Mouse (Mus musculus): ENCODE measurements around the gene Klhl20.

Gene Klhl20

DNA sequence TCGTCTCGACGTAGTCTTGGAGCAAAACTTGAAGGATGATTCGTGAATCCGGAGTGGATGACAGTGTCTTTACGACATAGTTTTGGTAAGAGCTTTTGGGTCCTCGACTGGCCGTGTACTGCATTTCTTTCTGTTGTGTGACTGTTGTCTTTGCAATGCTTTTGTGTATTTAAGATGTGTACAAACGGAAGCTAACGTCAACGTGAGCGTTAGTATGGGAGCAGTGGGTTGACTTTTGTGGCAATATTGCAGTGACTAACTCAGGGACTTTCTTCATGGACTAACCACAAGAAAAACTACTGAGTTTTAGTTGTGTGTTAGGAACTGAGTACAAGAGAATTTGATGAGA lies 60.1 kb downstream of the Klhl20 start:
- in situ Hi-C loops (cut with MboI, MseI): no loop called here

DNA sequence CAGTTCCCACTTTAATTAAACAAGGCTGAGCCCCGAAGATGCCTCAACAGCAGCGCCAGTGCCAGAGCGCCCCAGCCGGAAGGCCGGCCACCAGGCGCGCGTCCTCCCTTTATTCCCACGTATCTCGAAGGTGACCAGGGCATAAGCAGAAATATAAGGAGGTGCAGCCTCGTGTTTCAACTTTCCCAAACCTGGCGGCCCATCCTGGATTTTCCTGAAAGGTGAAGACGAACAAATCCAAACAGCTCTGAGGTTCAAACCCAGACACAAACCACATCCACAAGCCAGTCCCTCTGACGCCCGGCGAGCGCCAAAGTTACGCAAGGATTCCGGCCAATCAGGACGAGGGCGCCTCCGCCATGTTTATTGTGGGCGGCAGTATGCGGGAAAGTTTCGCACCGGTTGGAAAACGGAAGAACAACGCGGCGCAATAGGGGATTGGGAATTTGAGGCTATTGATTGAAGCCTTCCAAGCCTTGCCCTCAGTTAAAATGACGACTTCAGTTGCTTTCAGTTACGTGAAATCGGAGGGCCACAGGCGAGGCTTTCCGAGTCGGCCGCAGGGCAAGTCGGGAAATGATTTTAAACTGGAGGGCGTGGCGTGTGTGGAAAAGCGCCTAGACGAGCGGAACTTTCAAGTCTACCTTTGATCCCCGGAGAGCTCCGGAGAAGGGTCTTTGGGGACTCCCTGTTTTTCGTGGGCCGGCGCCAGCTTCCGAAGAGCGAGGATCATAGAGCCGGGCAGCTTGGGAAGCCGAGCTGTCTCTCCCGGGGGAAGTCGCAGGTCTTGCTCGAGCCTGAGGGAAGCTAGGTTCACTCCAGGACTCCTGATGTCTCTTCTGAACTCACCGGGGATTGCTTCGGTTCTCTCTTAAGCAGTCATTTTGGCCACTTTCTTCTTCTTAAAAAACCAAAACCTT lies 60.7 kb downstream of the Klhl20 start, which contains the start of the genes Dars2 and Cenpl:
Gene Dars2, minus strand, starts transcription at position 307 of the 920 bp plus-strand sequence.
Gene Cenpl, plus strand, starts transcription at position 362 of the 920 bp plus-strand sequence.
- in situ Hi-C loops (cut with MboI, MseI): no loop called here

GRCm38 (mm10) chr1:161063351-161063750 lies 68.0 kb downstream of the Klhl20 start:
- in situ Hi-C loops (cut with MboI, MseI): no loop called here

- in situ Hi-C loops (cut with MboI, MseI): no loop called here
These were observed 74.1 kb downstream of the Klhl20 start for GRCm38 (mm10) chr1:161057164-161057563.

- in situ Hi-C loops (cut with MboI, MseI): loop anchor here (5.0 kb wide), 1 partner anchor 130 kb away; no protein-coding TSS in a partner anchor
These were observed 84.3 kb downstream of the Klhl20 start for GRCm38 (mm10) chr1:161046972-161047371.

DNA sequence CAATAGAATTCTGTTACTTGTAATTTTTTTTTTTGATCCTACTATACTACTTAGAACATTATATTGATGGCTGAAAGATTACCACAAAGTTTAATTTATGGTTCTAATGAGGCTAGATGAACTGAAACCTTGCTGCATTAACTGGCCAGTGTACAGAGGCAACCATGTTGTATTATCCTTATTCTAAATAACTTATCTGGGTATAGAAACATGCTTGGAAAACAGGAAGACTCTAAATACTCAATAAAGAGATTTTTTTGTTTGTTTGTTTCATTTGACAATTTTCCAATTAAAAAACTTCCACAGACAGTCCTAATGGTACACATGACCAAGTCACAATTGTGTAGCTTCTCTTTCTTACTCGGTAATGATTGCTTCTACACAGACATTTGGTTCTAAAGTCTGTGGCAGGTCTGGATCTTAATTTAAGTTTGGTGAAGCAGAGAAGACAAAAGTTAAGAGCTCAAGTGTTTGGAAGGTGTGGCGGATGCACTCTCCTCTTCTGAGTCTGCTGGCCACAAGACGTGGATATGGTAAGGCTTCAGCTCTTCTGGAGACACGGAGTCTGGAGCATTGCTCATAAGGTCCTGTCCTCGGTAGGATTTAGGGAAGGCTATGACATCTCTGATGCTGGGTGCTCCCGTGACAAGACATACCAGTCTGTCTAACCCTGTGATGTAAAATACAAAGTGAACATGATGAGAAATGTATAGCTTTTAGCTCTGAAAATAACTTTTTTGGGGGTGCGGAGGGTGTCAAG lies 89.9 kb downstream of the Klhl20 start:
- in situ Hi-C loops (cut with MboI, MseI): no loop called here

DNA sequence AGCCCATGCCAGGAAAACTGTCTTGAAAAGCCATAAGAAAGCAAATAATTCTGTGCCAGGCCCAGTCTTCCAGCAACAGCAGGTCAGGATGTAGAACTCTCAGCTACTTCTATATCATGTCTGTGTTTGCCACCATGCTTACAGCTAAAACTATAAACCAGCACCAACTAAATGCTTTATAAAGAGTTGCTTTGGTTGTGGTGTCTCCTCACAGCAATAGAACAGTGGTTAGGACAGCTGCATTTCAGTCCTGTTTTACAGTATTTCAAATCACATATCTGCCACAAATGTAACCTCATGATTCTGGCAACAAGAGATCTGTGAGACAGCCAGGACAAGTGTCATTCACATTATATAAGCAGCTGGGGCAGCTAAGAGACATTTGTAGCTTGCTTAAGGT lies 90.5 kb downstream of the Klhl20 start:
- in situ Hi-C loops (cut with MboI, MseI): no loop called here

DNA sequence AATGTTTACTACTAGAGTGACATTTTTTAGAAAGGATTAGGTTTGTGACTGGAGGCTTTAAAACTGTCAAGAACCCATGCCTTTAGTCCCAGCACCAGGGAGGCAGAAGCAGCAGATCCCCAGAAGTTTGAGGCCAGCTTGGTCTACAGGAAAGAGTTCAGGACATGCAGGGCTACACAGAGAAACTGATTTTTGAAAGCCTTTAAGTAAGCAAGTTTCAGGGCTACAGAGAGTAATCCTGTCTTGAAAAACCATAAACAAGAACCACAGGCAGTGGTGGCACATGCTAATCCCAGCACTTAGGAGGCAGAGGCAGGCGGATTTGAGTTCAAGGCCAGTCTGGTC lies 90.9 kb downstream of the Klhl20 start:
- in situ Hi-C loops (cut with MboI, MseI): no loop called here

DNA sequence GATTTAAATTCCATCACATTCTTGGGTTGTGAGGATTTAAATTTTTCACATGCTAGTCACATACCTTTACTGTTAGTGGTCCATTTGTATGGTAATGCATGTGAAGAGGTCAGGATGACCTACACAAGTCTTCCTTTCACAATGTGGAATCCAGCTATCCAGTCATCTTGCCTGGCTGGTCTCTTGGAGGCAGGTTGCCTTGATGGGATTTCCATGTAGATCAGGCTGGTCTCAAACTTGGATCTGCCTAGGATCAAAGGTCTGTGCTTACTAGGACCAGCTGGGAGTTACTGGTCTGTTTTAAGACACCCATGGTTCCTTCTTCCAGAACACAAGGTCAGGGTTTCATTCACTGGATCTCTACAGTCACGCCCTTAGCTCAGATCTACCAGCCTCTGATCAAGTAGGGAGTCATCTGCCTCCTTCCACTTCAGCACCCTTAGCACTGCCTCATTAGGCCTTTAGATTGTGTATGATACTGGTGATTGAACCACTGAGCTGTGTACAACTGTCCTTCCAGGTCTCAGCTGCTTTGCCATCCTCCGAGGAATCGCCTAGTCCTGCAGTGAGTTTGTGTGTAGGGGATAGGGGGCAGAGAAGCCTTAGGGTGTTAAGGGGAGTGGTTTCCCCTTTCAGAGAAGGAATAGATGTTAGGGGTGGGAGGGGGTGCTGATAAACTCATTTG lies 91.4 kb downstream of the Klhl20 start:
- in situ Hi-C loops (cut with MboI, MseI): no loop called here

DNA sequence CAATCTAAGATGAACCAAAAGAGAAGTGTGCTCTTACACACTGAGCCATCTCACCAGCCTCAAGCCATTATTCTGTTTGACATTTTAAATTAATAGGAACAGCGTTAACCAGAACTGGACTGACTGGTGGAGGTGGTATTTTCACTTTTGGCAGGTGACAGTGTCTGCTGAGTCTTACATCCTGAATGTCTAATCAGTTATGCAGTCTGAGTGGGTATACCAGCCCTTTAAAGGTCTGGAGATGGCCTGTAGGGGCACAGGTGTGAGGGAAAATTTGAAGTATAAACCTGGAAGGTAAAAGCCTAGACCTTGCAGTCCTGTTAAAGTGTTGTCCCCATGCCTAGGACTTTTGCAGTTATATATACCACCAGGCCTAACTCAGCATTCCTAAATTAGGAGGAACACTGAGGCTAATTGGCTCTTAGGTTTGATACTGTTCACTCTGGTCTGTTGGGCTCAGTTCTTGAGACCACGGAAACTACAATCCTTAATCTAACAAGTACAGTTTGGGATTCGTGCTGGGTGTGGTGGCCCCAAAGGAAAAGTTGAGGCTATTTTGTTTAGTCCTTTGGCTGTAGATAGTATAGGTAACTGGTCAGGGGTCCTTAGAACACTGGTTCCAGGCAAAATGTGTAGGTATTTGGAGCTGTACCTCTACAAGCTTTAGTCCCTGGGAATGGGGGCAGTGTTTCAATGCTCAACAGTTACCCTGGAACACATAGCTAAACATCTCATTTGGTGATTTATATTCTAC lies 92.2 kb downstream of the Klhl20 start:
- in situ Hi-C loops (cut with MboI, MseI): no loop called here
